Mouse (Mus musculus): Measurements from ENCODE around the gene Olfml1. TPM values are rescaled to one million over a fixed set of nuclear protein-coding genes. Genes with fewer than 3 reads are reported as not detected.

Olfml1 gene
- total RNA-seq, 2 experiments from 2014 or later: not detected

- ATAC-seq (replicated peaks; ENCODE audit: low FRiP score, poor library complexity, severe bottlenecking): peak; percentile 52; the same call in 1 of the 2 replicates
Measured at GRCm38 (mm10) chr7:107594325-107594856, 27.1 kb downstream of the Olfml1 start.

DNA sequence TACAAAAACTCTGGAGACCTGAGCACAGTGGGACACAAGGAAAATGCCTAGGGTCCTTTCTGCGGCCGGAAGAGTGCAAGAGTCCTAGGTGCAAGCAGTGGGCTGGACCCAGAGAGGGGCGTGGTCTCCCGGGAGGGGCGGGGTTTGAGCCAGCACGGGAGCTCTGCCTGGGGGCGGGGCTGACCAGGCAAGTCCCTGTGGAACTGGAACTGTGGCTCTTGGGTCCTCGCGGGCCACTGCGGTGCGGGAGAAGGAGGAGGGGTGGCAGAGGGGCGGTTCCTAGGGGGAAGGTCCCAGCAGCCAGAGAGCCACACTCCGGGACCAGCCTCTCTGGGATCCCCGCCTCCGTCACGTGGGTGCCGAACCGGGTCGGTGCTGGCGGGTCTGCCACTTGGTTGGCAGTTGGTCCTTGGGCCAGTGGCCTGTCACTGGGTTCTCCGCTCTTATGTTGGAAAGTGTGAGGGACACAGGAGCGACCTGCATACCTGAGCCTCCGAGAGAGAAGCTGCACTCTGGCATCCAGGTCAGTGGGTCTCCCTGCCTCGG lies 27.7 kb downstream of the Olfml1 start, which contains the start of gene Ppfibp2:
TSS of gene Ppfibp2 (plus strand) at position 351 of the 546 bp plus-strand sequence.
- ATAC-seq (replicated peaks; ENCODE audit: low FRiP score, poor library complexity, severe bottlenecking): peak; percentile 91

- ATAC-seq (replicated peaks; ENCODE audit: low FRiP score, poor library complexity, severe bottlenecking): no peak
Measured at GRCm38 (mm10) chr7:107595426-107595825, 28.2 kb downstream of the Olfml1 start.

DNA sequence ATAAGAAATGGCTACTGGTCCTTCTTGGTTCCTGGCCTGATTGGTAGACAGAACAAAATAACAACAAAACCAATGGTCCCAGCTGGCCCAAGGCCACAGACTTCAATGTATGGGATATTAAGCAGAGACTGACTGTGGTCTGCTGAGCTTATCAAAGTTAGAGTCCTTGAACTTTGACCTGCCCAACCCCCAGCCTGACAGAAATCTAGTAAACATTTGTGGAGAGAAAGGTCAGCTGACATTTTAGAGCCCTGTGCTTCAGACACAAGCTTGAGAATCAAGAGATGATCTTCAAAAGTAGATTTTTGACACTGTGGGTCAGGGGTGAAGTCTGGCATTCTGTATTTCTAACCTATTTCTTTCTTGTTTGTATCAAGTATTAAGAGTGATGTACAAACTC lies 29.5 kb downstream of the Olfml1 start:
- no peak for ATAC-seq (replicated peaks; ENCODE audit: low FRiP score, poor library complexity, severe bottlenecking)

DNA sequence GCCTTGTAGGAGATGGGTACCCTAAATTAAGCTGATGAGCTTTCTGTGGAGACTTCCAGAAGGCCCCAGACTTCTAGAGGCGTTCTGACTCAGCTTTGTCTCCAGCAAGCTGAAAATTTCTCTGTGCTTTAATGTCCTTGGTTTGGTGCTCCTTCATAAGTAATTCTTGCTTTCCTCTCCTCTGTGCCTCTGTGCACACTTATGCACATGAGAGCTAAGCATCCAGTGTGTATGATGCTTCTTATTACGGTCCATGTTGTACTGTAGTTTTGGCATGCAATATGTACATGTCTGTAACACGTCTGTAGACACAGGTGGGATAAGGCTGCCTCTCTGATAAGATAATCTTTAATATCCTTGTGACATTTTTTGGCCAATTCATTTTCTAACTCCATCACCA lies 30.7 kb downstream of the Olfml1 start:
- ATAC-seq (replicated peaks; ENCODE audit: low FRiP score, poor library complexity, severe bottlenecking): no peak

GRCm38 (mm10) chr7:107600651-107601050 lies 33.4 kb downstream of the Olfml1 start:
- ATAC-seq (replicated peaks; ENCODE audit: low FRiP score, poor library complexity, severe bottlenecking): no peak

DNA sequence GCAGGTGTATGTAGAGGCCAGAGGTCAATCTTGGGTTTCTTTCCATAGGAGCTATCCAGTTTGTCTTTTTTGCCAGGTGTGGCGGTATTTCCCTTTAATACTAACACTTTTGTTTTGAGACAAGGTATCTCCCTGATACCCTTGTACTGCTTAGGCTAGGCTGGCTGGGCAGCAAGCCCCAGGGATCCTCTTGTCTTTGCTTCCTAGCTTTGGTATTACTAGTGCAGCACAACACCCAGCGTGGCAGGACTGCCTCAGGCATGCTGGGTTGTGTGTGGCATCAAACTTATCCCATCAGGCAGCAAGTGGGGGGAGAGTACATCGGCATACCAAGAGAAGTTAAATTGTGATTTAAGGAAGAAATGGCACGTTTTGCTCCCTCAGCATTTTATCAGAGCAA lies 35.3 kb downstream of the Olfml1 start:
- ATAC-seq (replicated peaks; ENCODE audit: low FRiP score, poor library complexity, severe bottlenecking): no peak

- no peak for ATAC-seq (replicated peaks; ENCODE audit: low FRiP score, poor library complexity, severe bottlenecking)
Measured at GRCm38 (mm10) chr7:107602913-107603312, 35.7 kb downstream of the Olfml1 start.

DNA sequence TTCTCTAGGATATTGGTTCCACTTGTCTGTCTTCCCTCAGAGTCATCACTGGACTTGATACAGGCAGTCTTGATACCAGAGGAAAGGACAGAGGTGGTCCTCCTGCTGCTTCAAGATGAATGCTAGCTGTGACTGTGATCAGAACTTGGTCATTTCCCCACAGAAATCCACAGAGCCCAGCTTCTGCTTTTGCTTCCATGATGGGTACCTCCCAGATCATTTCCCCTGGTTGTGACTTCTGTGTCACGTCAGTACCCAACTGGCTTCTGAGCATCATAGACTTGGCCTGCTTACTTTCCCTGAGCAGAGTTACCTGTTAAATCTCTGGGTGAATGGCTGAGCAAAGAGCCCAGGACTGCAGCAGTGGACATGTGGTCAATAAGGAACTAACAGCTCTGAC lies 40.5 kb downstream of the Olfml1 start:
- no peak for ATAC-seq (replicated peaks; ENCODE audit: low FRiP score, poor library complexity, severe bottlenecking)

DNA sequence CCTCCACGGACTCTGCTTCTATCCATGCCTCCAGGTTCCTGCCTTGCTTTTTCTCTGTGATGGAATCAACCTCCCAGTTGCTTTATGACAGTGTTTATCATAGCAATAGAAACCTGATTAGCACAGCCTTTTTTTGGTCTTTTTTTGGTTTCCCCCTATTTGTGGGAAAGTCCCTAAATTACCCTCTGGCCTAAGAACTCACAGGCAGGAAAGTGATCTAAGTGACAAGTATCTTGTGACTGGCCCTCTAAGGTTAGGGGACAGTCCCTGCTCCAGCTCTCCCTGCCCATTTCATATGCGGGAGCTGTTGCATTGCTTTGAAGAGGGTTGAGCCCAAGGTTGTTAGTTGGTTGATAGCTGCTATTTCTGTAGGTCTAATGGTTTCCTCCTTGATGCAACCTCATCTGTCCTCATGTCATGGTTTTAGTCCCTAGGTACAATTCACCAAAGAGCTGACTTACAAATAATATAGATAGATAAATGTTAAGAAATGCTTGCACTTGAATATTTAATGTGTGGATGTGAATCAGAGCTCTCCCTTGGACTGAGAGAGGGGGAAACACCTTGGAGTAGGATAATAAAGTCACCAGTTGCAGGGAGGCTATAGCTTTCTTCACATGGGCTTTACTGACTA lies 42.5 kb downstream of the Olfml1 start:
- ATAC-seq (replicated peaks; ENCODE audit: low FRiP score, poor library complexity, severe bottlenecking): no peak

GRCm38 (mm10) chr7:107610880-107611279 lies 43.6 kb downstream of the Olfml1 start:
- ATAC-seq (replicated peaks; ENCODE audit: low FRiP score, poor library complexity, severe bottlenecking): no peak

DNA sequence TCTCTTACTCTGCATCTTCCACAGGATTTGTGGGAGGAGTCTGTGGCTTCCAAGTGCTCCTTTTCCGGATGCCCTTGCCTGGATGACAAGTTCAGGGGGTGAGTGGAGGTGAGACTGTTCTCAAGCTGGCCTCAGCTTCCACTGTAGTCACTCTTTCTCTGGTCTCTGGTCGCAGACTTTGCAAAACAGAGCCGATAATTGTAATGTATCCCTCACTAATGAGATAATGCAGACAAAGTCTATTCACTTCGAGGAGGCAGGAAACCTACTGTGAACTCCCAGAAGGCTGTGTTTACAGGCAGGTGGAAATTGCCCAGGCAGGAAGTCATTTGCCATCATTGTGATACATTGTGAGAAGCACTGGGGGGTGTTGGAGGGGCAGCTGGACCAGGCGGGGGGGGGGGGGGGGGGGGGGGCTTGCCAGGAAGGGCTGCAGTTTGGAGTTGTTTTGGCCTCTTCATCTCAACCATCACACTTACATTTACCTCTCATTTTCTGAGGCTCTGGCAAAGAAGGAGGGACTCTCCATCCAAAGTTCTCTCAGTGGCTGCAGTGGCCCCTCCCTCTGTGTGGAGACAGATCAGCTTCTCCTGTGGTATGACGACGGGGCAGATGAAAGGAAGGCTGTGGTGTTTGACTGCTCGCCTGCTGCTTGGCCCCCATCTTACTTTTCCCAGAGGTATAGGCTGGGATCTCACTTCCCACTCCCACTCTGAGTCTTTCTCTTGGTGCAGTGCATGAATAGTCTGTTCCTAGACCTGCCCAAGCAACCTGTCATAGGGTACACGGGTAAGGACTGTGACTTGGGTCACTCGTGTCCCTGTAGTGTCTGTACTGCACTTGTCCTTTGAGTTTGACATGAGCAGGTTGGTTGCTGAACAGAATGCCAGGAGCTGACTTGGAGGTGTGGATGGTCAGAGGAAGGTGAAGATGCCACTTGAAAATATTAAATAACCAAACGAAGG lies 51.1 kb downstream of the Olfml1 start:
- ATAC-seq (replicated peaks; ENCODE audit: low FRiP score, poor library complexity, severe bottlenecking): no peak

- no peak for ATAC-seq (replicated peaks; ENCODE audit: low FRiP score, poor library complexity, severe bottlenecking)
Measured at GRCm38 (mm10) chr7:107619225-107619624, 52.0 kb downstream of the Olfml1 start.

DNA sequence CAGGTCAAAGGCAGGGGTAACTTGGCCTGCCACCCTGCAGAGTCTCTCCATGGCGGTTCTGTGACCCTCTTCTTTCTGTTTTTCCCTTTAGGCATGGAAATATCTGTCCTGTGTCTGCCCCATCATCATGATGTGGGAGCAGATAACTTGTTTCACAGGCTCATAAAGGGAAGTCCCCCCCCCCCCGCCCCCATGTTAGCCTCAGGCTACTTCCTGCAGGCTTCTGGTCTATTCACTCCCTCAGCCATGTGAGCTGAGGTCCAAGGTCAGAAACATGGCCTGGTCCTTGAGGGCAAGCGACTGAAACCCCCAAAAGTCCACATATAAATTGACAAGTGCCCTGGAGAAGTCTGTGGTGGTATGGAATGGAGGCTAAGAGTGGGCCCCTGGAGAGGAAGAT lies 52.9 kb downstream of the Olfml1 start:
- no peak for ATAC-seq (replicated peaks; ENCODE audit: low FRiP score, poor library complexity, severe bottlenecking)

- no peak for ATAC-seq (replicated peaks; ENCODE audit: low FRiP score, poor library complexity, severe bottlenecking)
Measured at GRCm38 (mm10) chr7:107624432-107624831, 57.2 kb downstream of the Olfml1 start.

DNA sequence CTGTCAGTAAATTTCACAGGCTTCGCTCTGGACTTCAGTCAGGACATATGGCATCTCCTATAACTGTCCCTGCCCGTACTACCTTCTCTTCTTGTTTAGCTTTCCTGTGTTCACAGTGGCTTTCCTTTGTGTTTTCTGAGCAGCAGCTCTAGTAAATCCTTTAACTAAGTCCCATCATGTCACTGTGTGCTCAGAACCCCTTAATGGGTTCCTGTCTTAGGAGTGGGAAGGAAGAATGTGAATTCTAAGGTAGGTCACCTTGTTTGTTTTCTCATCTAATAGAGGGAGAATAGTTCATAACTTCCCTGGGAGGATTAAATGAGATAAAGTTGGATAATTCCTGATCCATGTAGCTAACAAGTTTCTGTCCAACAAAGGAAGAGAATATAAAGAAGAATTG lies 57.8 kb downstream of the Olfml1 start, which contains the start of gene 5330417H12Rik:
TSS of gene 5330417H12Rik (minus strand) at position 101 of the 400 bp plus-strand sequence.
- no peak for ATAC-seq (replicated peaks; ENCODE audit: low FRiP score, poor library complexity, severe bottlenecking)

DNA sequence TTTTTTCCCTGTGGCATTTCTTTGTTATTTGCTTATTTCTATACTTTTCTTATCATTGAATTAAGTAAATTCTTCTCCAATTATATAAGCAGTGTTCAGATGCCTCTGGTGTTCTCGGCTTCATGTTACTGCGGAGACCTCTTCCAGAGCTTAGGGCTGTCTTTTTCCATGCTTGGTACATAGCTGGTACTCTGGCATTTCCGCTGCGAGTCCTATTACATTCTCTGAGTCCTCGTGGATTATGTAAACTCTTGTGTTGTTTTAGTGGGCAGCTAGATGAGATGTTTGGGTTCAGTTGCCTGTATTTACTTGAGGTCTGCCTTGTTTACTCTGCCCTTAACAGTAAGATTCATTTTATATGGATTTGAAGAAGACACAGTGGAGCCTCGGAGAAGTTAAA lies 58.5 kb downstream of the Olfml1 start:
- ATAC-seq (replicated peaks; ENCODE audit: low FRiP score, poor library complexity, severe bottlenecking): no peak

GRCm38 (mm10) chr7:107628383-107628782 lies 61.1 kb downstream of the Olfml1 start:
- no peak for ATAC-seq (replicated peaks; ENCODE audit: low FRiP score, poor library complexity, severe bottlenecking)

GRCm38 (mm10) chr7:107633201-107633600 lies 66.0 kb downstream of the Olfml1 start:
- ATAC-seq (replicated peaks; ENCODE audit: low FRiP score, poor library complexity, severe bottlenecking): no peak

- ATAC-seq (replicated peaks; ENCODE audit: low FRiP score, poor library complexity, severe bottlenecking): no peak
Measured at GRCm38 (mm10) chr7:107637398-107637797, 70.2 kb downstream of the Olfml1 start.

Data from erythroblast, adult 5-6 weeks (primary cell).